Mouse (Mus musculus): Measurements from ENCODE around the gene Gm10322.

Gene Gm10322

GRCm38 (mm10) chr10:59602043-59602442 lies 13.8 kb upstream of the Gm10322 start:
- DNase-seq (ENCODE audit: low spot score) = no peak

DNA sequence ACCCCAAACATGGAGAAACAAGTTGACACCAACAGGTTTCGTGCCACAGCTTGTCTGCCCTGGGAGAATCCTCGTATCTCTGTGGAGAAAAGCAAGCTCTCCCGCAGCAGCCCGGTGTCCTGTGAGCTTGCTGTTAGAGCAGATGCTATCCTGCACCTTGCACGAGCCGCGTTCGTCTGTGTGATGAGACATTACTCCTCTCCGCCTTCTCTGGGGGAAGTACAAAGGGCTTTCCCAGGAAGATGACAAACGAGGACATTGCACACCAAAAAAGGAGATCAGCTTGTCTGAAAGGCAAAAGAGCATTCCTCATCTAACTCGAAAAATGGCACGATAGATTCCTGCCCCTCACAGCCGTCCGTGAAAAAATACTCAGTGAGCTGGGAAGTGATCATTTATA lies 13.0 kb upstream of the Gm10322 start:
- DNase-seq (ENCODE audit: low spot score) = no peak

GRCm38 (mm10) chr10:59603843-59604242 lies 12.0 kb upstream of the Gm10322 start:
- DNase-seq (ENCODE audit: low spot score) = no peak

GRCm38 (mm10) chr10:59604879-59605464 lies 10.9 kb upstream of the Gm10322 start:
- DNase-seq (ENCODE audit: low spot score) = no peak

GRCm38 (mm10) chr10:59613276-59613675 lies 2.6 kb upstream of the Gm10322 start:
- DNase-seq (ENCODE audit: low spot score) = no peak

GRCm38 (mm10) chr10:59614141-59614540 lies 1.7 kb upstream of the Gm10322 start:
- no peak for DNase-seq (ENCODE audit: low spot score)

DNA sequence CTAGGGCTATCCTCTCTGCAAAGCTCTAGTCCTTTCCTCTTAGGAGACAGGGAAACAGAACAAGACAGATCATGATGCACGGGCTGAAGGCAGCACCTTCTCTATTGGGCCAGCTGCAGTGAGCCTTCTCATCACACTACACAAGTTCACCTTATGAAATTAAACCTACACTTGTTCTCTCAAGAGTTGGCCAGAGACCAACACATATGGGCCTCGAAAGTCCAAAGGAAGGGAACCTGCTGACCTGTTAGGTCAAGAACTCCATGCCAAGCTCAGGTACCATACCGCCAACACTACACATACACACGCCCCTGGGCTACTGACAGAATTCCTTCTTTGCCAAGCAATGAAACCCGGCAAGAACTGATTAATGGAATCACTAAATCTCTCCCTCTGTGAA lies 452 bp upstream of the Gm10322 start:
- DNase-seq (ENCODE audit: low spot score) = no peak

DNA sequence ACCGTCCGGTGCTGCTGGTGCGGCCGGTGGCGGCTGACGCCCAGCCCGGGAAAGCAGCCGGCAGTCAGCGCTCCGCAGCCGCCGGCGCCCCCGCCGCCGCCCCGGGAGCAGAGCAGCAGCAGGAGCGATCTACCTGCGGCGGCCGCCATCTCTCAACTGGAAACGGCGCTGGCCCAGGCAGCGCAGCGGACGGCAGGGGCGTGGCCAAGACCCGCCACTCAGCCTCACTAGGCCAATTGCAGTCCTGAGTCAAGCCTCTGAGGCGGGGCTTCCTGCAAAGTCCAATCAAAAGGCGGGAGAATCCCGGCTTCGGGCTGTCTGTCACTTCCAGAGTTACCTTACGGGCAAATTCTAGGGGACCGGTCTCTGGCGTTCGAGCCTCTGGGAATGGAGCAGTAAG lies 659 bp downstream of the Gm10322 start, which contains the start of gene Mcu:
Gene Mcu, minus strand, starts transcription at position 171 of the 400 bp plus-strand sequence.
- peak; percentile 96 for DNase-seq (ENCODE audit: low spot score)

GRCm38 (mm10) chr10:59617776-59618175 lies 1.9 kb downstream of the Gm10322 start:
- DNase-seq (ENCODE audit: low spot score) = no peak

DNA sequence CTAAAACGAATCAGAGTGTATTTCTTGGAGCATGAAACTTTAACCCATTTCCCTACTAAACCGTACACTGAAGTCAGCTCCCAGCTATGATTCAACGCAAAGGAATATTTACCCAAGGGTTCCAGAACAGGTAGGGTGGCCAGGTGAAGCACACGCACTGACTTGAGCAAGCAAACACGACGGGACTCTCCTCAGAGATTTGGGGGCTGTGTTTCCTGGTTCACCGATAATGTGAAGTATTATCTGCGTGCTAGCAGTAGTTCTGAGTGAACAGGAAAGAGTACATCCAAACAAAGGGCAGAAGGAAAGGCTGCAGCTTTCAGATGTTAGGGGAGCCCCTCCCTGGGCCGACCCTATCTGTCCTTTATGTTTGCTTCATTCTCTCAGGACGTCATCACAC lies 5.5 kb downstream of the Gm10322 start:
- DNase-seq (ENCODE audit: low spot score) = no peak

DNA sequence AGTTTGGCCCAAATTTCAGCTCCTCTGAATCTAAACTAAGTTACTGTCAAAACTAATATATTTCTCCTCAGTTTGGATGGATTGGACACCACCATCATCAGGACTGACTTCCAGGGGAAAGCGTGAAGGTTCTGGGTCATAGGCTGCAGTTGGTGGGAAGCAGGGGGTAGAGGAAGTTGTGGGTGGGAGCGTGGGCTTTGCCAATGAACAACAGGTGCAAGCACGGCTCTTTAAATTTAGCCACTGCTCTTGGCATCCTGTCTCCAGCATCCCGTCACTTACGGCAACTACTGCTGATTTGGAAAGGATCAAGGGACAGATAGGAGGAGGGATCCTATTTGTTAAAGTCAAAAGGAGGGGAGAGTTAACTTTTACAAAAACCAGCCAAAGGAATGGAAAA lies 7.6 kb downstream of the Gm10322 start:
- no peak for DNase-seq (ENCODE audit: low spot score)

DNA sequence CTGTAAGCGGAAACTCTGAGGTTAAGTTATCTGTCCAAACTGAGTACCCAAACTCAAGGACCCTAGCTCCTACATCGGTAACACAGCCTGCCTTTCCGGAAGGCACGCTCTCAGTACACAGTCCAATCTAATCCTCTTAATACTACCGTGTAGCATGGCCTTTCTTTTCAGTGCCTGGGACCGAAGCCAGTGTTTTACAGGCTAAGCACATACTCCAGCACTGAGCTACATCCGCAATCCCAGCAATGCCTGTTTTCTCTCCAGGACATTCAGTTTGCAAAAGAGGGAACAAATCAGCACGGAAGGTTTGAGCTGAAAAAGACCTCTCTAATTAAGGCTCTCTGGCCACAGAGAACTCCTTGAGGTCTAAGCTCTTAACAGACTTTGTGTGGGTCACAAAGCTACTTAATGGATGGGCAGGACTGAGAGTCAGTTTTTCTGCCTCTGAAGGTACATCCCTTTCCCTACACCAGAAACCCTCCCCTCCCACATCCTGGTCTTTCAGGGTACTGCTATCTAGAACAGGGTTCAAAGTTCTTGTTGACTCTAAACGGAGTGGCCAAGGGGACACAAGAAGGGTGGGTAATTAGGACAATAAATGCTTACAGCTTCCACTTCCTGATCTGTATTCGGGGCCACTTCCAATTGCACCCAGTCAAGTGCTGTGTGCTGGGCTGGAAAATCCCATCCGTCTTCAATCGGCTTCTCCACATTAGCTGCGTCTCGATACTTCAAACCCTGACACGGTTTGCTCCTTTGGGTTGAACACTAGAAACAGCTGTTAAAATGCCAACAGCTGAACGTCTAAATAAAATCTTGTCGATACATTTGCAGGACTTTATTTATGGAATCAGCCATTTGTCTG lies 13.0 kb downstream of the Gm10322 start:
- DNase-seq (ENCODE audit: low spot score) = no peak

- DNase-seq (ENCODE audit: low spot score) = no peak
Measured at GRCm38 (mm10) chr10:59629506-59629782, 13.6 kb downstream of the Gm10322 start.

GRCm38 (mm10) chr10:59636048-59636447 lies 20.2 kb downstream of the Gm10322 start:
- DNase-seq (ENCODE audit: low spot score) = no peak

DNA sequence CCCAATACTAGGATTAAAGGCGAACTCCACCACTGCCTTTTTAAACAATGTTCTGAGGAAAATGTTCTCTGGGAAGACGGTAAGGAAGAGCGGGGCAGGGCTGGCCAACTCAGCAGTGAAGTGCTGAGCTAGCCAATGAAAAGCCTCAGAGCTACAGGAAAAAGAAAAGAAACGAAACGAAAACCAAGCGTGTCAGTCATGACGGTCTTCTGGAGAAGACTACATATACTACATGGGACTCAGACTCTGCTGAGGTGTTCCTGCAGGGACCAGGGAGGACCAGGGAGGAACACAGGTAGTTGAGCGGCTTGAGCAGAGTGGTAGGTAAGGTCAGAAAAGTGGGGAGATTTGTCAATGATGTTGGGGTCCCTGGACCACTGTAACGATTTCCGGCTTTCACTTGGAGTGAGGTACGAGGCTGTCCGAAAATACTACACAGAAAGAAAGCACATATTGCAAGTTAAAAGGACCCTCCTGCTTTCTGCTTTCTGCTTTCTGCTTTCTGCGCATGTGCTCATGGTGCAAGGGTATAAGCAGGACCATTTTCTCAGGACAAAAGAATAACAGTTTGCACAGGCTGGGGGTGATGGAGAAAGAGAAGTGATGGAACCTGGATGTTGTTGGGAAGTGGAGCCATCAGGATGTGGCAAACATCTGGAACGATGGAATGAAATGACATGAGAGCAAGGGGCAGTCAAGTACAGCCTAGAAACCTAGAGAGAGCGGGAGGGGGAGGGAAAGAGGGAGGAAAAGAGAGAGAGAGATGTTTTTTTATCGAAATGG lies 21.1 kb downstream of the Gm10322 start:
- DNase-seq (ENCODE audit: low spot score) = no peak

DNA sequence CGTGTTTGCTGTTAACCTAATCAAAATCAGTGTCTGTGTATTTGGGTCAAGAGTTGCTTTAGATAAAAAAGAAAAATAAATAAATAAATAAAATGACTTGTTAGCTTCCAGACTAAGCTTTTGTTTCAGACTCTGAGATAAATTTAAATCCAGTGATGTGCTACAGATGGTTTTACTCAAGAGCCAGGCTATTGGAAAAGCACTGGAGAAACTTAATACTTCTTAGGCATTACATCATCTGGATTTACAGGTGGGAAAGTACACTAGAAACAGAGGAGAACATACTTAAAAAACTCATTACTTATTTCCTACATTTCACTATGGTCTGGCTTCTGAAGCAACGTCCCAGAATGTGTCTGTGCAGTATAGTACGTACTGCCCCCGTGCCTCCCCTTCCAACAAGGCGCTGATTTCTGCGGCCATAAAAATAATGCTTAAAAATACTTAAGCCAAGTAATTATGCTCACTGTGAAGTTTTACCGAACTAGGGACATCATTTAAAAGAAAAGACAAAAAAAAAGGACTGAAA lies 21.8 kb downstream of the Gm10322 start:
- no peak for DNase-seq (ENCODE audit: low spot score)

DNA sequence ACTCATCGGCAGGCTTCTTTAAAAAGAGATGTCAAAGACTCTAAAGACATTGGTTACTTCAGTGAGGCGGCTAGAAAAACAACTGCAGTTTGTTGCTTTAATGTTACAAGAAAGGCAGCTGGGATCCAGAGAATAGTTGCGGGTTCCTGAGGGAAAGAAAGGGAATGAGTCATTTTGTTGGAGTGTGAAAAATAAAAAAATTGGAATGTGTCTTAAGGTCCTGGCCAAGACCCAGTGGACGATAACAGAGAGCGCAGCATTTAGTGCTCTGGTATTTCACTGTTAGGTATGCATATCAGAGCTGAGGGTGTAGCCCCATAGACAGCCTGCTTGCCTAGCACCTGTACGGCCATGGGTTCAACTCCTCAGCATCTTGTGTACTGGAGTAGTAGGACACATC lies 22.7 kb downstream of the Gm10322 start:
- no peak for DNase-seq (ENCODE audit: low spot score)

- no peak for DNase-seq (ENCODE audit: low spot score)
Measured at GRCm38 (mm10) chr10:59642659-59643377, 27.0 kb downstream of the Gm10322 start.

GRCm38 (mm10) chr10:59643645-59644044 lies 27.8 kb downstream of the Gm10322 start:
- DNase-seq (ENCODE audit: low spot score) = no peak

DNA sequence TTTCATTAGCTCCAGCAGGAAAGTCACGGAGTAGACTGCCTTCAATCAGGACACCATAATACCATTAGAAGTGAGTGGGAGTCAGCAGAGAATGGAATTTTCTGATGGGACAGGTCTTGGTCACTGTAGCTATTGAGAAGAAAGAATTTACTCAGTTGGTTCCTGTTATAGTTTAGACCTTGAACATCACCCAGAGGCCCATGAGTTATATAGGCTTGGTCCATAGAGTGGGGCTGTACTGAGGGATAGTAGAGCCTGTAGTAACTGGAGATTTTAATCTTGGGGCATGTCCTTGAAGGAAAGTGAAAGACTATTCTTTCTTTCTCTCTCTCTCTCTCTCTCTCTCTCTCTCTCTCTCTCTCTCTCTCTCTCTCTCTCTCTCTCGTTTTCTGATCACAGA lies 28.8 kb downstream of the Gm10322 start:
- no peak for DNase-seq (ENCODE audit: low spot score)

DNA sequence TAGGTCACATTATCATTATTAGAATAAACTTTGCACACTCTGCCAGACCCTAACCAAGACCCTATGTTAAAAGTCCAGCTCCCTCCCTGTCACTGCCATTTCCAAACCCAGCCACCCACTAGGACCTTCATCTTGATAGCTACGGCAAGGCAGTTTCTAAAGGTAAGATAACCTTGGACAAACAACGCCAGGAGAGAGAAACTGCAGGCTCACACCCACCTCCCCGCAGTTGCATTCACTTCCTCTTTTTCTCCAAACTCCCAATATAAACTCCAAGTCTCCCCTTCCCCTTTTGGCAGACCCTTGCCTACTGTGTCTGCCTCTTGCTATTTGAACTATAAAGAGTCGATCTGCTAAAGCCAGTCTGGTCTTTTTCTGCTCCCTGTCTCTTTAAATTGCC lies 29.3 kb downstream of the Gm10322 start:
- no peak for DNase-seq (ENCODE audit: low spot score)

DNA sequence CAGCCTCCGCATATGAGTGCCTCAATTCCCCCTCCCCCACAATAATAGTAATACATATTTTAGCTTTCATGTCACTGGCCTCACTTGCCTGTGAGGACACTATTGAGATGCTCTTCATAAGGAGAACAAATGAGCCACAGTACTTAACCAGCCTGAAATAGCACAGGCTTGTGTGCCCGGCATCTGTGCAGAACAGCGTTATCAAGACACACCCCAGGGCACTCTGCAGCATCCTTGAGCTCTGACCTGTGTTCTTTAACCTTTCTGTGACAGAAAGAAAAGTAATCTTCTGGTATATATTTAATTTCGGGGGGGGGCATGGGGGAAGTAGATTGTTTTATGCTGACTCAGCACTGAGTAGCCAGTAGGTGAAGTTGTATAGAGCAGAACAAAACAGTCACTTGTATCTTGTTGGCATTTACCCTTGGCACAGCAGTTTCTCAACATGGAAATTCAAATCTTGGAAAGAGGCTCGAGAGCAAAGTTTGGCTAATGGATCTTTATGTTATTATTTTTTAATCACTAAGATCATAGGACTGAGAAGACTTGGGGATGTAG lies 31.0 kb downstream of the Gm10322 start:
- DNase-seq (ENCODE audit: low spot score) = no peak

Data from ovary, postnatal 14 days (tissue).